Mouse (Mus musculus): ENCODE data around the gene Cdh18. TPM values are rescaled to one million over a fixed set of nuclear protein-coding genes. Genes with fewer than 3 reads are reported as not detected.
"Not testable (repeated sequence)": the region's sequence is repeated elsewhere in the genome, so short reads cannot be mapped to it uniquely, and the experiment has no call there.

The Cdh18 gene
- polyA plus RNA-seq, 1 experiment from 2014 or later, result not detected

GRCm38 (mm10) chr15:22969424-22969823 is 420.6 kb downstream of the Cdh18 start:
- no peaks in the 10 kb centered on the region for H3K27me3 ChIP-seq
- in situ Hi-C loops (cut with MboI; ENCODE audit: low pct_unique_long_range_greater_than_20kb), result no loop called here
- TF ChIP-seq CTCF (IDR thresholded peaks at IDR 0.05), result no peak
- POLR2A ChIA-PET, result no interaction called here
- ATAC-seq (no peak), DNase-seq (ENCODE audit: low read depth, low spot score) (no peak)
- CTCF ChIA-PET, result no interaction called here

- DNase-seq (ENCODE audit: low read depth, low spot score) (no peak), ATAC-seq (no peak)
- no peaks in the 10 kb centered on the region for H3K27me3 ChIP-seq
- CTCF ChIA-PET, result interaction anchor here (1.6 kb wide), 1 partner anchor 13 kb away, joined by 3 read pairs; no protein-coding TSS in a partner anchor
- POLR2A ChIA-PET, result no interaction called here
- TF ChIP-seq CTCF (IDR thresholded peaks at IDR 0.05), result no peak
- in situ Hi-C loops (cut with MboI; ENCODE audit: low pct_unique_long_range_greater_than_20kb), result no loop called here
Measured at GRCm38 (mm10) chr15:22980136-22980535, 431.3 kb downstream of the Cdh18 start.

GRCm38 (mm10) chr15:22984647-22985046 is 435.8 kb downstream of the Cdh18 start:
- in situ Hi-C loops (cut with MboI; ENCODE audit: low pct_unique_long_range_greater_than_20kb), result no loop called here
- TF ChIP-seq CTCF (IDR thresholded peaks at IDR 0.05), result no peak
- ATAC-seq, result no peak
- no peak for DNase-seq (ENCODE audit: low read depth, low spot score)
- ChIA-PET POLR2A (no interaction called here), CTCF (no interaction called here)
- H3K27me3 ChIP-seq, result no peaks in the 10 kb centered on the region

- no peaks in the 10 kb centered on the region for H3K27me3 ChIP-seq
- TF ChIP-seq CTCF (IDR thresholded peaks at IDR 0.05), result no peak
- ChIA-PET POLR2A (no interaction called here), CTCF (no interaction called here)
- DNase-seq (ENCODE audit: low read depth, low spot score), result no peak
- in situ Hi-C loops (cut with MboI; ENCODE audit: low pct_unique_long_range_greater_than_20kb), result no loop called here
- no peak for ATAC-seq
Measured at GRCm38 (mm10) chr15:23016680-23017079, 467.9 kb downstream of the Cdh18 start.

GRCm38 (mm10) chr15:23021151-23021550 is 472.3 kb downstream of the Cdh18 start:
- CTCF ChIA-PET, result no interaction called here
- TF ChIP-seq CTCF (IDR thresholded peaks at IDR 0.05), result no peak
- in situ Hi-C loops (cut with MboI; ENCODE audit: low pct_unique_long_range_greater_than_20kb), result no loop called here
- POLR2A ChIA-PET, result no interaction called here
- no peak for ATAC-seq
- DNase-seq (ENCODE audit: low read depth, low spot score), result no peak
- H3K27me3 ChIP-seq, result no peaks in the 10 kb centered on the region

GRCm38 (mm10) chr15:23022635-23023034 is 473.8 kb downstream of the Cdh18 start:
- H3K27me3 ChIP-seq, result no peaks in the 10 kb centered on the region
- POLR2A ChIA-PET, result no interaction called here
- DNase-seq (ENCODE audit: low read depth, low spot score) (no peak), ATAC-seq (no peak)
- in situ Hi-C loops (cut with MboI; ENCODE audit: low pct_unique_long_range_greater_than_20kb), result no loop called here
- CTCF ChIA-PET, result no interaction called here
- TF ChIP-seq CTCF (IDR thresholded peaks at IDR 0.05), result no peak

GRCm38 (mm10) chr15:23035551-23036207 is 486.9 kb downstream of the Cdh18 start:
- ChIA-PET CTCF (no interaction called here), POLR2A (no interaction called here)
- peak; percentile 42 for ATAC-seq
- no peak for DNase-seq (ENCODE audit: low read depth, low spot score)
- TF ChIP-seq CTCF (IDR thresholded peaks at IDR 0.05), result no peak
- in situ Hi-C loops (cut with MboI; ENCODE audit: low pct_unique_long_range_greater_than_20kb), result no loop called here
- peaks cover 10% of the 10 kb centered on the region for H3K27me3 ChIP-seq

GRCm38 (mm10) chr15:23036208-23037065 is 487.6 kb downstream of the Cdh18 start:
- DNase-seq (ENCODE audit: low read depth, low spot score), result no peak
- ATAC-seq, result peak; percentile 94
- CTCF ChIA-PET, result no interaction called here
- in situ Hi-C loops (cut with MboI; ENCODE audit: low pct_unique_long_range_greater_than_20kb), result no loop called here
- no peak for TF ChIP-seq CTCF (IDR thresholded peaks at IDR 0.05)
- POLR2A ChIA-PET, result no interaction called here
- H3K27me3 ChIP-seq, result peaks cover 10% of the 10 kb centered on the region

GRCm38 (mm10) chr15:23037561-23037960 is 488.7 kb downstream of the Cdh18 start:
- DNase-seq (ENCODE audit: low read depth, low spot score), result no peak
- in situ Hi-C loops (cut with MboI; ENCODE audit: low pct_unique_long_range_greater_than_20kb), result no loop called here
- no peak for ATAC-seq

GRCm38 (mm10) chr15:23046127-23046785 is 497.4 kb downstream of the Cdh18 start:
- no peak for TF ChIP-seq CTCF (IDR thresholded peaks at IDR 0.05)
- ChIA-PET CTCF (no interaction called here), POLR2A (no interaction called here)
- in situ Hi-C loops (cut with MboI; ENCODE audit: low pct_unique_long_range_greater_than_20kb), result no loop called here
- DNase-seq (ENCODE audit: low read depth, low spot score) (no peak), ATAC-seq (no peak)
- H3K27me3 ChIP-seq, result no peaks in the 10 kb centered on the region

More at GRCm38 (mm10) chr15:23037561-23037960, 488.7 kb downstream of the Cdh18 start:
- POLR2A ChIA-PET, result no interaction called here
- peaks cover 10% of the 10 kb centered on the region for H3K27me3 ChIP-seq
- no peak for TF ChIP-seq CTCF (IDR thresholded peaks at IDR 0.05)
- CTCF ChIA-PET, result no interaction called here

GRCm38 (mm10) chr15:23052006-23052405 is 503.2 kb downstream of the Cdh18 start:
- no peak for TF ChIP-seq CTCF (IDR thresholded peaks at IDR 0.05)
- ATAC-seq (no peak), DNase-seq (ENCODE audit: low read depth, low spot score) (no peak)
- ChIA-PET CTCF (no interaction called here), POLR2A (no interaction called here)
- no peaks in the 10 kb centered on the region for H3K27me3 ChIP-seq
- in situ Hi-C loops (cut with MboI; ENCODE audit: low pct_unique_long_range_greater_than_20kb), result no loop called here

- ATAC-seq; DNase-seq (ENCODE audit: low read depth, low spot score); H3K27me3 ChIP-seq; POLR2A ChIA-PET; CTCF ChIA-PET; in situ Hi-C loops (cut with MboI; ENCODE audit: low pct_unique_long_range_greater_than_20kb): not testable (repeated sequence)
Measured at GRCm38 (mm10) chr15:23085326-23085725, 536.5 kb downstream of the Cdh18 start.

Measured in Patski (cell line).